Mouse (Mus musculus): ENCODE results near the gene Nat14. TPM values are rescaled to one million over a fixed set of nuclear protein-coding genes. Genes with fewer than 3 reads are reported as not detected.

Nat14 gene
- total RNA-seq (2023), result 16.7 TPM

GRCm38 (mm10) chr7:4921824-4922482, at the start of gene Nat14:
Nat14 (plus strand) TSS chr7:4922028.

GRCm38 (mm10) chr7:4876753-4877221, 45.0 kb upstream of the Nat14 start, which contains the start of gene Isoc2a:
Isoc2a (plus strand) TSS chr7:4877153.

GRCm38 (mm10) chr7:4906466-4906950, 15.3 kb upstream of the Nat14 start, which contains the start of gene Gm36210:
Gm36210 (minus strand) TSS chr7:4906516.

GRCm38 (mm10) chr7:4915007-4915665, 6.7 kb upstream of the Nat14 start, which contains the start of gene Zfp628:
Zfp628 (plus strand) TSS chr7:4915217.

GRCm38 (mm10) chr7:4925441-4926381, 3.9 kb downstream of the Nat14 start, which contains the start of gene Ssc5d:
Ssc5d (plus strand) TSS chr7:4925785.

GRCm38 (mm10) chr7:4964272-4964671, 42.4 kb downstream of the Nat14 start, which contains the start of gene Sbk2:
Sbk2 (minus strand) TSS chr7:4964406.

GRCm38 (mm10) chr7:4971068-4971467, 49.2 kb downstream of the Nat14 start, which contains the start of gene Sbk3:
Sbk3 (minus strand) TSS chr7:4971168.

Other genes starting within 250 kb of the Nat14 start
- 65.9 TPM for gene Hspbp1, start 237.0 kb upstream of the Nat14 start, total RNA-seq (2023)
- gene Brsk1, start 231.4 kb upstream of the Nat14 start, total RNA-seq (2023), result not detected
- 0.40 TPM for gene Tmem150b, start 196.8 kb upstream of the Nat14 start, total RNA-seq (2023)
- gene Kmt5c, start 181.9 kb upstream of the Nat14 start, total RNA-seq (2023), result 62.8 TPM
- gene Cox6b2, start 168.9 kb upstream of the Nat14 start, total RNA-seq (2023), result 4.5 TPM
- gene Fam71e2, start 150.7 kb upstream of the Nat14 start, total RNA-seq (2023), result not detected
- gene Il11, start 139.2 kb upstream of the Nat14 start, total RNA-seq (2023), result not detected
- gene Tmem190, start 139.1 kb upstream of the Nat14 start, total RNA-seq (2023), result not detected
- gene Tmem238, start 132.4 kb upstream of the Nat14 start, total RNA-seq (2023), result 1.4 TPM
- gene Rpl28, start 129.2 kb upstream of the Nat14 start, total RNA-seq (2023), result 2,425 TPM
- gene Ube2s, start 109.4 kb upstream of the Nat14 start, total RNA-seq (2023), result 155 TPM
- 0.12 TPM for gene Shisa7, start 77.3 kb upstream of the Nat14 start, total RNA-seq (2023)
- gene Isoc2b, start 51.8 kb upstream of the Nat14 start, total RNA-seq (2023), result 3.4 TPM
- gene Isoc2a, start 44.9 kb upstream of the Nat14 start, total RNA-seq (2023), result 10.2 TPM
- gene Gm36210, start 15.5 kb upstream of the Nat14 start, total RNA-seq (2023), result not detected
- 36.5 TPM for gene Zfp628, start 6.8 kb upstream of the Nat14 start, total RNA-seq (2023)
- 0.64 TPM for gene Ssc5d, start 3.8 kb downstream of the Nat14 start, total RNA-seq (2023)
- gene Sbk2, start 42.4 kb downstream of the Nat14 start, total RNA-seq (2023), result not detected
- not detected for gene Sbk3, start 49.1 kb downstream of the Nat14 start, total RNA-seq (2023)
- 29.8 TPM for gene Zfp579, start 74.1 kb downstream of the Nat14 start, total RNA-seq (2023)
- gene Zfp524, start 92.4 kb downstream of the Nat14 start, total RNA-seq (2023), result 9.5 TPM
- gene Fiz1, start 92.7 kb downstream of the Nat14 start, total RNA-seq (2023), result 51.1 TPM
- not detected for gene Gm44973, start 93.5 kb downstream of the Nat14 start, total RNA-seq (2023)
- 53.7 TPM for gene Zfp865, start 98.3 kb downstream of the Nat14 start, total RNA-seq (2023)
- gene Ccdc106, start 98.5 kb downstream of the Nat14 start, total RNA-seq (2023), result not detected
- not detected for gene 4632433K11Rik, start 112.1 kb downstream of the Nat14 start, total RNA-seq (2023)
- gene Zfp784, start 116.4 kb downstream of the Nat14 start, total RNA-seq (2023), result 8.6 TPM
- gene Zfp580, start 129.5 kb downstream of the Nat14 start, total RNA-seq (2023), result 7.7 TPM
- 400 TPM for gene U2af2, start 140.1 kb downstream of the Nat14 start, total RNA-seq (2023)
- 106 TPM for gene Epn1, start 158.2 kb downstream of the Nat14 start, total RNA-seq (2023)
- not detected for gene Rfpl4, start 194.9 kb downstream of the Nat14 start, total RNA-seq (2023)
- not detected for gene Rasl2-9, start 203.9 kb downstream of the Nat14 start, total RNA-seq (2023)
- gene Vmn1r55, start 227.6 kb downstream of the Nat14 start, total RNA-seq (2023), result 0.03 TPM

Data from CD8-positive naive resting alpha-beta T cell, adult 57 days (primary cell).